Mouse (Mus musculus): ENCODE results near the gene Hjurp.

Gene Hjurp

DNA sequence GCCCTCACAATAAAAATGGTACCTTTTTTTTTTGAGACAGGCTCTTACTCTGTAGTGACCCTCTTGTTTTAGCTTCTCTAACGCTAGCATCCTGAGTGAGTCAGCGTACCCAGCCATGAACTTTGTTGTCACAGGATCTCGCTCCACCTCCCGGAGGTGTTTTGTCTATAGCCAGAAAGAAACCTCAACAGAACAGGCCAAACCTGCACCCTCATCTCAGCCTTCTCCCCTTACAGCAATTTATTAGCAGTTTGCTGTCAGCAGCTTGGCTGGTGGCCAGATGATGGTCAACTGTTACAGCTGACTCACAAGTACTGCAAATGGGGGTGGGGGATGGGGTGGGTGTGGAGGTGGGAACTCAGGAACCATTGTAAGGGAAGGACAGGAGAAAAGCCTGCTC, 15.2 kb downstream of the Hjurp start:
- peak in 1 of 2 experiments; percentile 72 for DNase-seq (ENCODE audit: low spot score in 2 of 2)

DNA sequence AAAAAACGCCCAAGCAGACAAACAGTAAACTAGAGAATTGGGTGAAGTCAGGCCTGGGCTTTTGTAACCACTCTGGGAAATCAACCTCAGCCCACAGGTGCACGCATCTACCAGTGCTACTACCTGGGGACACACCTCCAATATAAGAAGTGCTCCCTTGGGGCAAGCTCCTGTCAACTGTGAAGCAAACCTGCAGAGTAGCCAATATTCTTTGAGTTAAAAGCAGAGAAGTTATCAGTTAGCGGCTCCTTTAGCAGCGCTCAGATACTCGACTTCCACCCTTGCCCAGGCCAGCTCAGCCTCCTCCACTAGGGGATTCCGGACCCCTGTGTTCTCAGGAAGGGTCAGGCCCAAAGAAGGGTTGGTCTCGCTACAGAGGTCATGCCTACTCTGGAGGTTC, 15.7 kb downstream of the Hjurp start:
- DNase-seq (ENCODE audit: low spot score in 2 of 2) = peak in 1 of 2 experiments; percentile 31

DNA sequence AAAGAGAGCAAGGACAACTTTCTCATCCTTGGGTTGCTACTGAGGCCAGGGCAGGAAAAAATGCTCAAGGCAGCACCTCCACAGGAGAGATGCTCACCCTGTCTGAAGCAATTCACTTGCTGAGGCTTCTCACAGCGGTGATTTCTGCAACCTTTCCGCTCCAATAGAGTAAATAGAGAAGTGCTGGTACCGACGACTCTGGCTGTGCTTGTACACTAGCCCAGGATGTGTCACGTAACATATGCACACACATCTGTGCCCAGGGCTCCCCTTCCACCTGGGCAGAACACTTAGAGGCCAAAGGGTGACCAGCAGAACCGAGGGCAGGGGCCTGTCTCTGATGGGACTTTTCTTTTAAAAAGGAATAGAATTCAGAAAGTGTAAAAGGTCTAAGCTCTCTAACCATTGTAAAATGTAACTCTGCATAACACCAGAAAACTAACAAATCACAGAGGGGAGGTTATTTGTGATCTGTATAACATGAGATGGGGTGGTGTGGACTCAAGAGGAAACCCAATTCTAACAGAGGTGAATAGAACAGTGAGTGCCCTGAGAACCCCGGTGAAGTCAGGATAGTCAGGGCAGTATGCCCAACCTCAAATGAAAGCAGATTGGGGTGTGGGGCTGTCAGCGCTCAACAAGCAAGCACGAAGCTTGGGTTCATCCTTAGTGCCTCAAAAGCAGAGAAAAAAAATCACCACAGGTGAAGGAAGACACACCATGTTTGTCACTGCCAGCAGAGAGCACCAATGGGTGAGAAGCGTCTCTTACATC, 16.6 kb downstream of the Hjurp start:
- DNase-seq (ENCODE audit: low spot score in 2 of 2) = peak in 1 of 2 experiments; percentile 27

DNA sequence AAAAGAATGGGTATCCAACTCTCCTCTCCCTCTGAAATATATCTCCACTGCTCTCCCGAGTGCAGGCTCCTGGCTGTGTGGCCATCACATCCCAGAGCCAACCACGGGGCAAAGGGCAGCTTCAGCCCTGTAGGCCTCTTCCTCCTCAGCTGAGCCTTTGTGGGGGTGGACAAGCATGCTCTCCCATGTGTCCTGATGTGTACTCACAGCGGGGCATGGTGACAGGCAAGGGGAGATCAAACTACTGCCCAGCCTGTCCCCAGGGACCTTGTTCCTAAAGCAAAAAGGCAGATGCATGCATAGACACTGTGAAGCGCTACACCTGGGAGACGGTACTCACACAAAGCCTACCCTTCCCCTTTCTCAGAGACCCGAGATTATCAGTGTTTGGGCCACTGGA, 17.3 kb downstream of the Hjurp start:
- DNase-seq (ENCODE audit: low spot score in 2 of 2) = no peak

DNA sequence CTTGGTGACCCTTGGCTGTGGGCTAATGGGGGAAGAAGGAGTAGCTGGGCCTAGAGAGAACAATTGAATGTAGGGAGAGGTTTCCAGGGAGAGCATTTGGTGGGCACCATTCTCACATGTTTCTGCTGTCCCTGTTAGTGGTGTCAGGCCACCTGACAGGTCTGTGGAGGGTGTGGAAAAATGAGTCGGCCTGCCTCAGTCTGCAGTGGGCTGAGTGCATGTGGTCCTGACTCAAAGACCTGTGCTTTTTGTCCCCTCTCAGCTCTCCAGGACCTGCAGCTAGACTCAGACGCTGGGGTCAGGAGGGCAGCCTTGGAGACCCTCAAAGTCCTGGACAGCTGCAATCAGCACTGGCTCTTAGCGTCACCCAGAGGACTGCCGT, 17.8 kb downstream of the Hjurp start:
- DNase-seq (ENCODE audit: low spot score in 2 of 2) = no peak

DNA sequence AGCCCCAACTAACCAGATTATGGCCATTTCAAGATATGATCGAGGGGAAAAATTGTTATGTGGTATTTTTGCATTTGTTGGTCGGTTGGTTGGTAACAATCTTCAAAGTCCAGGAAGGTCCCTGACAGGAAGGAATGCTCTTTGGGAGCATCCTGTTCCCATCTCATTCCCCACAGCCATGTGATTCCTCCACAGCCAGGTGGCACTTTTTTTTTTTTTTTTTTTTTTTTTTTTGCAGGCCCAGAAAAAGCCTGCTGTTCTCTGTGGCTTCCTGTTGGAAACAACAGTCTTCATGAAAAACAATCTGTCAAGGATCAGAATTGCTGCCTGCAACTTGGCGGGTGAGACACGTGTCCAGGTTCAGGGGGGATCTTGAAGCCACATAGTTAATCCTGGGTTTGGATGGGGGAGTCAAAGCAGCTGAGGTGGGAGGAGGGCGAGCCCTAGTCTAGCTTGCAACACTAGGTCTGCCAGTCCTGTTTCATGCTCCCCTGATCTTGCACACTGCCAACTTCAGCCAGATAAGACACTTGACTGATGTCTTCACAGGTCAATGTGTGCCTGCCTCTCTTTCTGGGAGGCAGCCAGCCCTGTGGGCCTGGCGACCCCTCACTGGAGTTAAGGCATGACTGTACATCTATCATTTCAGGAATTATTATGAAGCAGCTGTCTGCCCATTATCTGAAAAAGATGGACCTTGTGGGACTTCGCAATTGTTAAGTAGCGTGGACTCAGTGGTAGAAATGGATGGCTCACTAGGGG, 18.4 kb downstream of the Hjurp start:
- DNase-seq (ENCODE audit: low spot score in 2 of 2) = no peak

DNA sequence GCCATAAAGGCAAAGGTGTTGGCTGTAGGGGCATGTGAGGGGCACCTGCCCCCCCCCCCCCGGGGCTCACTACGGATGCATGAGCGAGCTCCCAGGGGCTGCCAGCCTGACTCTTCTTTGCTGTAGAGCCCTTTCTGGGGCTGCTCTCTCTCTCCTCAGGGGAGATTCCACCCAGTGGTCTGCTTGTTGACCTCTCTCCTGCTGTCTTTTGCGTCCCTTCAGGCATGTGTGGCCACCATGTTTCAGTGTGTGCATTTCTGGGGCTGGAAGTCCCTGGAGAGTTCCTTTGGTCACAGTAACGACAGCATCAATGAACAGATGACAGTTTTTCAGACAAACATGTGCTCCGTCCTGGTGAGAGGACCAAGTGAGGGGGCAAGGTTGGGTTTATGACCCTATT, 19.1 kb downstream of the Hjurp start:
- DNase-seq (ENCODE audit: low spot score in 2 of 2) = no peak

DNA sequence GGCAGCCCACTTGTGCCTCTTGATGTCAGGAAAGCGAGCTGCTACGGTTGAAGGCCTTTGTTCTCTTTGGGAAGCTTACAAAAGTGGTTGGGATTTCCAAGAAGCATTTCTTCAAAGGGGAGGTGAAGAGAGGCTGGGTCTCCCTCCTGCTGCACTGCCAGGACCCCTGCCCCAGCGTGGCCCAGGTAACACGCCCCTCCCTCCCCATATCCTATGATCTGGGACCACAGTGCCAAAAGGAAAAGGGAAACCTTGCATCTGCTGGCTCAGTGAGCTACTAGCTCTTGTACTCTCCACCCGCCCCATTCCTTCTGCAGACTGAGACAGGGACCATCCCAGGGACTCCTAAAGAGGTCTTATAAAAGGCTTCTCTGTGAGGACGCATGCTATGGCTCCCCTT, 19.8 kb downstream of the Hjurp start:
- peak in 1 of 2 experiments; percentile 32 for DNase-seq (ENCODE audit: low spot score in 2 of 2)

DNA sequence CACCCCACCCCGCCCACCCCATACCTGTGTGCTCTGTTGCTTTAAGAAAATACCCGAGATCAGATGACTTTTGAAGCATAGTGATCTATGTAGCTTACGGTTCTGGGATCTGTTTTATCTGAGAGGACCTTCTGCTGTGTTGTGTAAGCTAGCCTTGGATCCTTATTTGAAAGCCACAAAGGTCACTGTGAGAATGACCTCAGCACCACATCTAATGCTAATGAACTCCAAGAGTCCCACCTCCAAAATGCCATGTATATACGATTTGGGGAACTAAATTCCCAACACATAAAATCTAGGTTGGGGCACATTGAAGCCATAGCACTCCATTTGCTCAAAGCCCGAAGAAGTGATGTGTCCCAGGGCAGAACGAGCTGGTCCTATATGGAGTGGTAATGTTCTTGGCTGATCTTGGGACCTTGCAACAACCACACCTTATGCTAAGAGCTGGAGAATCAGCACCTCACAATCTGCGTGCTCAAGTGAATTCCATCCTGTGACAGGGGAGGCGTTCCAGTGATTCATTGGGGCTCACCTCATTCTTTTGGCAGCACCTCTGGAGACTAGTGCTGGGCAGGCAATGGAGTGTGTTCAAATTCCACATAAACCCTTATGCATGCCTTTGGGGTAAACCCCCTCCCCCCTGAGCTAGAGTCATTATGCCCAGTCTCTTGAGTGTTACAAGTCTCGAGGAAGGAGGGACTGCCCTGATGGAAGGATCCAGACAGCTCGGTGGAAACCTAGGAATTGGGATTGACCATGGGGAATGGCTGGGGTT, 20.4 kb downstream of the Hjurp start:
- DNase-seq (ENCODE audit: low spot score in 2 of 2) = no peak

DNA sequence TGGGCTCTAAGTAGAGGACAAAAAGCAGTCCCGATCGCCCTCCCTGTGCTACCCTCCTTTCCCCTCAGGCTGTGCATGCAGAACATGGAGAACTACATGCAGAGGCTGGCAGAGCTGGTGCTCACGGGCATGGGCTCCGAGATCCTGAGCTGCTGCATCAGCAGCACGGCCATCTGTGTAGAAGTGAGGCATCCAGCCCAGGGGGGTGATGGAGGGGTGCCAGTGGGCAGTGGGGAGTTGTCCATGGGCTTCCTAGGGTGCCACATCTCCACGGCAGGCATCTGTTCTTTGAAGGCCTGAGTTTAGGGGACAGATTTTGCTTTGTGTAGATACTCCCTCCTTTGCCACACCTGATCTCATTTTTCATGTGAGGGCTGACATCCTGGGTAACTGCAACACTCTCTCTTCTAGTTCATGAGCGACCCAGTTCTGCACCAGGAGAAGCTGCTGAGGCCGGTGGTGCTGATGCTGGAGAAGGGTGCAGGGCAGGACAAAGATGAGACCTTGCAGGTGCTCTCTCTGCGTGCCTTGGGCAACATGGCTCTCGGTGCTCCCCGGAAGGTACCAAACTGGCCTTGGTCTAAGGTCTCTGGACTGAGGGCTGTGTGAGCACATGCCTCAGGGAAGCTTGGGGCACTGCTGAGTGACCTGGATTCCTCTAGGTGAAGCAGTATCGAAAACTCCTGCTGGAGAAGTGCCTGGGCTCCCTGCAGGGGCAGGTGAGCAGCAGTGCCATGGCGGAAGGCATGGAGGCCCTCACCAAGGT, 21.3 kb downstream of the Hjurp start:
- no peak for DNase-seq (ENCODE audit: low spot score in 2 of 2)

DNA sequence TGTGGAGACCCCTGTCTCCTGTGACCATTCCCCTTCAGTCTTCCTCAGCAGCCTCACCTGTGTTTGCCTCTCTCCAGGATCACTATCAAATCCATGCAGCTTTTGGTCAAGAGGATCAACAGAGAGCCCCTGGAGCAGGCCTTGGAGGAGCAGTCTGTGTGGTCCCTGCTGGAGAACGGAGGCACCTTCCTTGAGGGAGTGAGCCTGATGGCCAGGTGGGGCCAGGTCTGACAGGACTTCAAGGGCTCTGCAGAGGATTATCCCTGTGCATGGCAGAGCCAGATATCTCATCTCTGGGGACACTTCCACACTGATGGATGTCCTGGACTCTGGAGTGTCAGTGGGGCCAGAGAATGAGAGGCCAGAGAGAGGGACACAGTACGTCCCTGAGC, 22.0 kb downstream of the Hjurp start:
- no peak for DNase-seq (ENCODE audit: low spot score in 2 of 2)

DNA sequence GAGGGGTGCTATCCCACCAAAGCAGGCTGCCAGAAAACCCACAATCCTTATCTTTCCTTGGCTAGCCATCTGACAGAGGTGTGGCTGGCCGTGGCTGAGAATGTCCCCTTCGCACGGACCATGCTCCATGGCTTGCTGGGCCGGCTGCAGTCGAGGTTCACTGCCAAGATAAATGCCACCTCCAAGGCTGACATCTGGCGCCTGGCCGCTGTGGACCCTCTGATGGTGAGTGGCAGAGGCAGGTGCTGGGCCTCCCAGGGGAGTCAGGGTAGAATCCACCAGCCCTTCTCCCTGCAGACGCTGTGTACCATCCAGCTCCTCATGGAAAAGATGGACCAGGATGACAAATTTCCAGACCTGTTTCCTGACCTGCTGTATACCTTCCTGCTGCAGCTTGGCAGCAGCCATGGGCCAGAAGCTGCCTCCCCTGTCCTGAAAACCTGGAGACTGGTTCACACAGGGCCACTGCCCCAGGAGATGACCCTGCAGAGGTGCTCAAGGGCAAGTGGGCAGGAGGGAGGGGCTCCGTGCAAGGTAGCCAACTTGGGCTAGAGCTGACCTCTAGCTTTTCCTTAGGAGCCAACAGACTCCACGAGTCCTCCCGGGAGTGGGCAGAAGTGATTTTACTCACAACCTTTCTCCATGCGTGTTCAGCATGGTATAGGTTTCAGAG, 22.5 kb downstream of the Hjurp start:
- DNase-seq (ENCODE audit: low spot score in 2 of 2) = no peak

DNA sequence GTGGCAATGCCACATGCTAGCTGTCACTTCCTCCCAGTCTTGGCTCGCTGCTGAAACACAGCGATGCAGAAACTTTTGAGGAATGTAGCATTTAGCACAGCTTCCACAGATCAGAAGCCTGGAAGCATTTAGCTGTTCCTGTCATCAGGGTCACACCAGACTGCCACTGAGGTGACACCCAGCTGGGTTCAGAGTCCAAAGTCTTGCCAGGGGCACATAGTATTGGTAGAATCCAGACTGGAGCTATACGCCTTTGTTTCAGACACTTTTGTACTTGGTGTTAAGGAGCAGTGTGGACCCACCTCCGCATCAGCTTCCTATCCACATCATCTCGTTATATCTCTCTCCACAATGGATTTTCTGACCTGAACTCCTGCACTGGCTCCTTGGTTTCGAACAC, 23.9 kb downstream of the Hjurp start:
- no peak for DNase-seq (ENCODE audit: low spot score in 2 of 2)

DNA sequence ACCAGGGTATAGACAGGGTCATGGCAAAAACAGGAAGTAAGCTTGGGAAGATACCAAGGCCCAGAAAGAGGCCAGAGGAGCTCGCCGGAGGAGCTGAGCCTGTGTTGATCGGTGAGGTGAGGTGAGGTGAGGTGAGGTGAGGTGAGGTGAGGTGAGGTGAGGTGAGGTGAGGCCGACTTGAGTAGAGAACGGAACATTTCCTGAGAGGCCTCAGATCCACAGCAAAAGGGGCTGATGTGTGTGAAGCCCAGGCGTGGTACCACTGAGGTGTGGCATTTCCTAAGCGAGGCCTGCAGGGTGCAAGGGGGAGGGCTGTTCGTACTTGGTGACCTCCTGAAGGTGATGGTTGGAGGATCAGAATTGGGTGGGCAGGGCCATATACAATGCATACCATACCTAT, 24.3 kb downstream of the Hjurp start:
- no peak for DNase-seq (ENCODE audit: low spot score in 2 of 2)

DNA sequence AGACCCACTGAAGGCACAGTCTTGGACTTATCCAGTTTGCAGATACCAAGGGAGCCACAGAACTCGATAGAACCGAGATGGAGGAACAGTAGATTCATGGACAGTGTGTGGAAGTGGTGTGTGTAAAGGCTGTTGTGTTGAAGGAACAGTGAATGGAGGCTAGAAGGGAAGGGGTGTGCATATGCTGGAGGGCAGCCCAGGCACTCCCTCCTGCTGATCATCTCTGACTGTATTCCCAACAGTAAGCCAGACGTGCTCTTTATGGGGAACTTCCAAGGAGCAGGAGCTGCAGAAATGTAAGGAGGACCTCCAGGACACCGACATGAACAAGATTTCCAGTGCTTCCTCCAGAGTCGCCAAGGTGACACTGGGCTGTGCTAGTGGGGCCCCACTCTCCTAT, 27.4 kb downstream of the Hjurp start:
- DNase-seq (ENCODE audit: low spot score in 2 of 2) = no peak

DNA sequence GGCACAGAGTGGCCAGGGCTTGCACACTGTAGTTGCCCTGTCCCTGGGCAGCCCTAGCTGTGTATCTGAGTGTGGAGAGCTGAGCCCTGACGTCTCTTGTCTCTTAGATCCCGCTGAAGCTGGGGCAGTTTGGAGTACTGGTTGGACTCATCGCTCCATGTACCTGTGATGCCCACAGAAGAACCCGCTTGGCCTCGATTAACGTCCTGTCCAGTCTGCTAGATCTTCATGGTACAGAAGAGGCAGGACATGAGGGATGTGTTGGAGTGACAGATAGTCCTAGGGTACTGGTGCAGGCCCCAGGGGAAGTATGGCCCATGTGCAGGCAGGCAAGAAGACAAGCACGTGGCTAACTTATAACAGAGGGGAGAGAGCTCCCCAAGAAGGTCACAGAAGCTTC, 27.8 kb downstream of the Hjurp start:
- DNase-seq (ENCODE audit: low spot score in 2 of 2) = no peak

DNA sequence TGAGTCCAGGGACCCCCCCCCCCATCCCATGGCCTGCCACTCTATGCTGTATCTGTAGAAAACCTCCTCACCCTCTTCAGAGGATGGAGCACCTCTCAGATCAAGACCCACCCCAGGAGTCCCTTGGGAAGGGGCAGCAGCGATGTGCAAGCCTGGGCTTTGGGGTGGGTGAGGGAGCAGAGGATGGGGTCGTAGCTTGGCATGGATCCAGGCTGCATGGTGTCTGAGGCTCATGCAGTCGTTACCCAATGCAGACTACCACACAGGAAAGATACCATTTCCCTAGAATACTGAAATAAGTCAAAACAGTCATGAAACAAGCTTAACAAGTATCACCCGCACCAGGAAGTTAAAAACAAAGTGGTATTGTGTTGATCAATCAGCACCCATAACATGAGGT, 28.8 kb downstream of the Hjurp start:
- no peak for DNase-seq (ENCODE audit: low spot score in 2 of 2)

DNA sequence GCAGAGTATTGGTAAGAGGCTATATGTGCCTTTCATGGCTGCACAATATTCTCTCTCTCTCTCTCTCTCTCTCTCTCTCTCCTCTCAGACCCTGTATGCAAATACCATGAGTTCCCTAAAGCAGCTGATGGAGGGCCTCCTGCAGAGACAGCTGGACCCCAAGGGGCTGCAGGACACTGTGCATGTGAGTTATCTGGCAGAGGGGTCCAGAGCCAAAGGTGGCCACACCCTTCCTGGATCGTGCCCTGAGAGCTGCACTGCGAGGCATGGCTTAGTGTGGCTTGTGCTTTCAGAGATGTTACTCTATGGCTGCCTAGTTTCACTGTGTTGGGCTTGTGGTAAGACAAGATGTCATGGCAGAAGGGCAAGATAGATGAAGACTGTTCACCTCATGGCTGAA, 29.8 kb downstream of the Hjurp start:
- no peak for DNase-seq (ENCODE audit: low spot score in 2 of 2)

DNA sequence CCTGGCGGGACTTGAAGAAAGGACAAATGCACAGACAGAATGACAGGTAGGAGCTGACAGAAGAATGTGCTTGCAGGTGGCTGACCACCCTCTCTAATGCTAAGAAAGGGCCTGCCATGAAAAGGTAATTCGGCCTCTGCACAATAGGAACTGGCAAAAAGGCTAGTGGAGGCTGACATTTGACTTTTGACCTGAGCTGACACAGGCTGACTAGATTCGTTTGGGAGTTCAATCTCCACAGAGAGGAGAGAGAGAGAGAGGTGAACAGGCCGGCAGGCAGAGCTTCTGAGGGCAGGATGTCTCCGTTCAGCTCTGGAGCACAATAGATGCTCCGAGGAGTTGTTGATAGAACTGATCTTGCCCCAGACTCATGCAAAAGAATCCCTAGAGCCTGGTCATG, 31.0 kb downstream of the Hjurp start:
- no peak for DNase-seq (ENCODE audit: low spot score in 2 of 2)

DNA sequence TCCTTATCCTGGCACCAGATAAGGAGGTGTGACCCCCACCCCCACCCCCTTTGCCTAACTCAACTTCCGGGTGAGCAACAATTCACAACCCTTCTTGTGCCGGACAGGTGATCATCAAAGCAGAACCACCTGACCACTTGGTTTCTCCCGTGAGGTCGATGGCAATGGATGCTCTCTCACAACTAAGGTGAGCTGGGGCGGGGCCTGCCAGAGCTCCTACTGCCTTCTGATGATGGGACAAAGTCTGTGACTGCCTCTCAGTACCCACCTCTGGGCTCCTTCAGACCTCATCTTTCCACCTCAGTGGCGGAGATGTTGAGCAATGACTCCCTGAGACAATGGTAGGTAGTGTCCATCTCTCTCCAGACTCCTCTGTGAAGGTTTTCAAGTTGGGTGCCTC, 31.6 kb downstream of the Hjurp start:
- DNase-seq (ENCODE audit: low spot score in 2 of 2) = no peak

DNA sequence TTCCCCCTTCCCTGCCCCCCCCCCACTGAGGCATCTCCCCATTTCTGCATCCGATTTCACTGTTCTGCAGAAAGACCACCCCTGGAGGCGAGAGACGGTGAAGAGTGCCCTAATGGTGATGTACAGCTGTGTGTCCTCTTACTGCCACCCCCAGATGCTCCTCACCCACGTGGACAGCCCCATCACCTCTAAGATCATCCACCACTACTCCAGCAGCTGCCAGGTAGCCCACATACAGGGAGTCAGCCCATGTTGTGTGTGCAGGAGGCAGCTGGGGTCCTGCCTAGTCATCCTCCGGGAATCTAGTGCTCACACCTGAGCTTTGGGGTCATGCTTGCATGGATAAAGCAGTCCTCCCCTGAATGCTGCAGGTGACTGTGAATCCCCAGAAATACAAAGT, 33.6 kb downstream of the Hjurp start:
- DNase-seq (ENCODE audit: low spot score in 2 of 2) = no peak
